Mouse (Mus musculus) ovary, postnatal 10 days (tissue): Measurements from ENCODE around the gene Myo1e.

ENCODE experiments used
- DNase-seq: peaks from one replicate; pipeline ENCODE4 v3.0.0; 2022; ENCODE audit warnings: low spot score

Myo1e gene

DNA sequence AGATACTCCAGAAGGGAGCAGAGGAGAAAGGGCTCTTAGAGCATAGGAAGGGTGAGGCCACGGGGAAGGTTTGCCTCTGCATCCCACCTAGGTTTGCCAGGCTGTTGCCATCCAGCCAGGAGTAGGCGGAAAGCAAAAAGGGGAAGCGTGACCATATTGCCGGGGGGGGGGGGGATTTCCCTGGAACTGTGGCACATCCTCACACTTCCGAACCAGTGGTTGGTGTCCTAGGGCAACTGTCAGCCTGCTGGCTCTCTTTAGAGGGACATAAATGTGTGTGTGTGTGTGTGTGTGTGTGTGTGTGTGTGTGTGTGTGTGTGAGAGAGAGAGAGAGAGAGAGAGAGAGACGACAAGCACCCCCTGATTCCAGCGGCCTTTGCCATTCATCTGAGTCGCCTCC, 75.0 kb downstream of the Myo1e start:
- no peak for DNase-seq

DNA sequence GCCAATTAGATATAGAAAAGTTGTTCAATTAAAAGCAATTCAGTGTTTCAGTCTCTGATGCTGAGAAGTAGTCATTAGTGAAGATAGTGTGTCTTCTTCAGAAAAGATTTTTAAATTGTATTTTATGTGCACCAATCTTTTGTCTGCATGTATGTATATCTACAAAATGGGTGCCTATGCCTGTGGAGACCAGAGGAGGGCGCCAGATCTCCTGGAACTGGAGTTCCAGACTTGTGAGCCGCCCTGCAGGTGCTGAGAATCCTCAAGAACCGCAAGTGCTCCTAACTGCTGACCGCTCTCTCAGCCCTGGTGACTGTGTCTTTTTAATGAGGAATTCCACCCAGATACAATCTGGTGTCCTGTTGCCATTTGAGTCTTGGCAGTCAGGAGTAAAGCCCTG, 76.0 kb downstream of the Myo1e start:
- no peak for DNase-seq

GRCm38 (mm10) chr9:70284584-70285140, 77.5 kb downstream of the Myo1e start:
- no peak for DNase-seq

DNA sequence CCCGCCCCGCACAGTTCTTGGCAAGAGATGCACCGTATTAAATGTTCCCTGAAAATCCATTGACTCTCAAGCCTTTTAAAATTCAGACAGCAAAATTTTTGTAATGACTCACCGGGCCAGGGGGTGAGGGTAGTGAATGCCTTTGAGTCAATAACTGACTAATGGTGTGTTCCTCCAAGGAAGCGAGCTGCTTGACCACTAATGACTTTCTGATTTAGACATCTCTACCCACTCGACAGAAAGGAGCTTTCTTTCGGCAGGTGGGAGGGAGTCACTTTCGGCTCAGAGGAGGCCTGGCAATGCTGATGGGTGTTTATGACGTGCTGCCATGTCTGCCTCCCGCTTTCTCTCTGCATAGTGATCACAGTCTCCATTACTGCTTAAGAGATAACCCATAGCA, 83.6 kb downstream of the Myo1e start:
- no peak for DNase-seq

- no peak for DNase-seq
These were observed 89.8 kb downstream of the Myo1e start for GRCm38 (mm10) chr9:70296916-70297315.

DNA sequence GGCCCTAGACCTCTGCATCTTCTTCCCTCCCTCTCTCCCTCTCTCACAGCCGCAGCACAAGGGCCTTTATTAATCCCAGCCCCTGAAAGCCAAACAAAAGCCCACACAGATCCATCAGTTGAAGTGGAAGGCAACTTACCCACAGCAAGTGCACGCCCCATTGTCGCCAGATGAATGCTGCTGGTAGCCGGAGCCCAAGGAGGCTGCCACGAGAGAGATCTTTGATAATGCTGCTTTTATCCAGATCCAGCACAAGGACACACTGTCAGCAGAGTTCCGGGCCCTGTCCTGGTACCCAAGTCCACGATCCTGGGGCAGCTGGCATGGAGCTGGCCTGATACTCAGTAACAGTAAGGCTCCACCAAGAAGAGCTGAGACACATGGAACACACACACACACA, 91.1 kb downstream of the Myo1e start:
- no peak for DNase-seq

DNA sequence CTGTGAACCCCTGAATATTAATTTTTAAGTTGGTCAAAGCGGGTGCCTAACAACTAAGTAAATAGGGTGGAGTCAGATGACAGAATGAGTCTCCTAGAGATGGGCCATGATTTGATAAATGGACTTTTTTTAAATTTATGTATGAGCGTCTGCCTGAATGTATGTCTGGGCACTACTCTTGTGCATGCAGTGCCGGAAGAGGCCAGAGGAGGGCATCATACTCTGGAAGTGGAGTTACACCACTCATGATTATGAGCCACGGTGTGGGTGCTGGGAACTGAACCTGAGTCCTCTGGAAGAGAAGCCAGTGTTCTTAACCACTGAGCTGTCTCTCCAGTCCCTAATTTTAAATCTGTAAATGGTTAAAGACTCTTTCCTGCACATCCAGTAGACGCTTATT, 93.6 kb downstream of the Myo1e start:
- DNase-seq: no peak

DNA sequence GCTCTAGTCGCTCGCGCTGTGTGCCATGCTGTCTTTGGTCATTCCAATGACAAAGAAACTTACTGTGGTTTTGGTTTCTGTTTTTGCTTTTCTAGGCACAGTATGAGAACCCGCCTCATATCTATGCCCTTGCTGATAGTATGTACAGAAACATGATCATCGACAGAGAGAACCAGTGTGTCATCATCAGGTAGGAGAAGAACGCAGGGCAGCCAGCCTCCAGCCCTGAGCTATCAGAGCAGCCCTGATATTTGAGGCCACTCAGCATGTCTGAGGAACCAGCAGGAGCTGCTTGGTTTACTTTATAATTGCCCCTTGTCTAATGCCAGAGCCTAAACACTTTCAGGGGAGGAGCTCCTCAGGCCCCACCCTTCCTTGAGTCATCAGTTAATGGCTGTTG, 94.4 kb downstream of the Myo1e start:
- no peak for DNase-seq

GRCm38 (mm10) chr9:70304901-70305300, 97.8 kb downstream of the Myo1e start:
- no peak for DNase-seq

GRCm38 (mm10) chr9:70310046-70310445, 102.9 kb downstream of the Myo1e start:
- DNase-seq: no peak

DNA sequence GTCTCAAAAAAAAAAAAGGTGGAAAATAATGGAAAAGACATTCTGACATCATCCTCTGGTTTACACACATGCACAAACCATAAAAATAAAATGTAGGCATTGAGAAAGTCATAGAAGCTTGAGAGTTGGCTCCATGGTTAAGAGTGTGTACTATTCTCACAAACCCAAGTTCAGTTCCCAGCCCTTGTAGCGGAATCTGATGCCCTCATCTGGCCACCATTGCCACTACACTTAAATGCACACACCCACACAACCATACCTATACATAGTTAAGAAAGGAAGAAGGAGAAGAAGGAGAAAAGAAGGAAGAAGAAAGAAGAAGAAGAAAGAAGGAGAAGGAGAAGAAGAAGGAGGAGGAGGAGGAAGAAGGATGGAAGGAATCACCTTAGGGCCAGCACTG, 106.9 kb downstream of the Myo1e start:
- DNase-seq: no peak

- DNase-seq: no peak
These were observed 108.0 kb downstream of the Myo1e start for GRCm38 (mm10) chr9:70315130-70315529.

- DNase-seq: no peak
These were observed 111.5 kb downstream of the Myo1e start for GRCm38 (mm10) chr9:70318601-70319000.

- DNase-seq: no peak
These were observed 117.2 kb downstream of the Myo1e start for GRCm38 (mm10) chr9:70324336-70324735.

DNA sequence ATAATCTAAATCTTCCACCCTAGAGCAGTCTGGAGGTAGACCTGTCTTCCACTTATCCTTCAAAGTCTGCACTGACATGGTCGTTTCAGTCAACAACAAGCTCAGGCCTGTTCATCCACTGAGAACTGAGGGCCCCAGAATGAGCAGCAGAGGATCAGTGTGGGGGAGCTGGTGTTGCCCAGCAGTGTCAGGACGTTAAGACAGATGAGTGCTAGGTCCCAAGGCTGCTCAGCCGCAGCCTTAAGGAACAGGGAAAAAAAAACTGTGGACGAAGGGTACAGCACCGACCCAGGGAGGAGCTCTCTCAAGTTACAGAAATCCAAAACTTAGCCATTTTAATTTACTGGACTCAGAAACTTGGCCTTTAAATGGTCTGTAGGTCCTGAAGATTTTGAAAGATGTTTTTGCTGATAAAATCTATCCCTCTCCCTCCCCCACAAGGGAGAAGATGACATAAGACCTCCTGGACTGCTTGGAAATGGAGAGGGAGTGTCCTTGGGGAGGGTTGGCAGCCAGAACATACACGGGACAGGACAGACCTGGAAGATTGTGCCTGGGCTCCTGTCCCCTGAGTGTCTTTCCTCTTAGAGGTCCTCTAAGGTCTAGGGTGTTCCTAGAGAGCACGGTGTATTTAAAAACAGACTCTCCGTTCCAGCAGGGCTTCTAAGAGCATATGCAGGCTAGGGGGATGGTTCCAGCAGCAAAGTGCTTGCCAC, 118.9 kb downstream of the Myo1e start:
- no peak for DNase-seq

- no peak for DNase-seq
These were observed 121.2 kb downstream of the Myo1e start for GRCm38 (mm10) chr9:70328193-70328841.

GRCm38 (mm10) chr9:70331727-70332335, 124.7 kb downstream of the Myo1e start:
- peak; percentile 21 for DNase-seq

- DNase-seq: no peak
These were observed 131.2 kb downstream of the Myo1e start for GRCm38 (mm10) chr9:70338391-70338790.

DNA sequence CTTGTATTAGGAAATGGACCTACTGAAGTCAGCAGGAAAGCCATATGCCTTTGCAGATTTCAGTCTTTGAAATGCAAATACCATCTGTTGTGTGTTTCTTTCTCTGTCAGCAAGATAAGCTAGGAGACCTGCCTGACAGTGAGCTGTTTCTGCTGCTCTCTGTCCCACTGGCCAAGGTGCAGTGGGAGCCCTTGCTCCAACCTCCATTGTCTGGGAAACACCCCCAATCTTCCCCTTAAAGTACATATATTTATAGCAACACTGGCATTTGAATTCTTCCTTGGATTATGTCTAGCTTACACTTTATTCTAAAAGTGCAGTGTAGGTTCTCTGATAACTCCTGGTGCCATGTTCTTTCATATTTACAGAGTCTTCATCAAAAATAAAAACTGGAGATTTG, 131.7 kb downstream of the Myo1e start:
- DNase-seq: no peak

DNA sequence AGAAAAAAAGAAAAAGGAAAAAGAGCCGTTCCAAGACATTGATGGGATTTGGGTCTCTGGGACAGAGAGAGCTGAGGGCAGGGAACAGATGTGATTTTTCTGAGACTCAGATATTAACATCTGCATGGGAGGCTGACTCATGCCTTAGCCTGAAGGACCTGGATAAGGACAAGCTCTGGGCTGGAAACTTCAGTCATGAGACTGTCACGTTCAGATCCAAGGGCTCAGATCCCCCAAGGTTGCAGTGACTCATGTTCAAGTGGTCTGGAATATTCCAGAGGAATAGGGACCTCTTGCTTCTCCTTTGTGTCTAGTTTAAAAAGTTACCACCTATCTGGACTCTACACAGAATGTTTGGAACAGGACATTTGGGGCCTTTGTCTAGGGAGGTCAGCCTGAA, 142.1 kb downstream of the Myo1e start:
- no peak for DNase-seq

DNA sequence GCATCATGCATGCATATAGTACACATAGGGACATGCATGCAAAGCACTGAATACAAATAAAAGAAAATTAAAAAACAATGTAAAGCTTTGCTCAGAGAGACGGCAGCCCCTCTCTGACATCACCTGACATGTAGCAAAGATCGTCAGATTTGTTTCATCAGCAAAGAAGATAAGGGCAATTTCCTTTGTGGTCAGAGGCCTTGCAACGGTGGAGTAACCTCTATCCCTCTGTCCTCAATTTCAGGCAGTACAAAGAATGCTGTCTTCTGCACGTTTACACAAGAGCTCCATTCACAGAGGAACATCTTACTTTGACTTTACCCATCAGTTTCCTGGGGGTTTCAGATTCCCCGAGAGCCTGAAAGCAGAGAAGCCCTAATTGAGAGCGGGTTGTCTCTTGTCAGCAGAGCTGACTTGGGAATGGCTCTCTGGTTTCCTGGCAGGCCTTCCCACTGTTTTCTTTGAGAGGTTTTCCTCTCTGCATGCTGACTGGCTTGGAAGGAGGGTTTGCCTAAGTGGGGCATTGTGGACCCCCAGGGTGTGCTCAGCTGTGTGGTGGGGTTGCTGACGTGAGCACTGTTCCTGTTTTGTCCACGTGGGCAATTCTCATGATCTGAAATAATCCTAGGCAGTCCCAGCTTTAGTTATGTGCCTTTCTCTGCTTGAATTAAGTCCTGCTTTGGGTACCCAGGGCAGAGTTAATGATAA, 144.6 kb downstream of the Myo1e start:
- no peak for DNase-seq

DNA sequence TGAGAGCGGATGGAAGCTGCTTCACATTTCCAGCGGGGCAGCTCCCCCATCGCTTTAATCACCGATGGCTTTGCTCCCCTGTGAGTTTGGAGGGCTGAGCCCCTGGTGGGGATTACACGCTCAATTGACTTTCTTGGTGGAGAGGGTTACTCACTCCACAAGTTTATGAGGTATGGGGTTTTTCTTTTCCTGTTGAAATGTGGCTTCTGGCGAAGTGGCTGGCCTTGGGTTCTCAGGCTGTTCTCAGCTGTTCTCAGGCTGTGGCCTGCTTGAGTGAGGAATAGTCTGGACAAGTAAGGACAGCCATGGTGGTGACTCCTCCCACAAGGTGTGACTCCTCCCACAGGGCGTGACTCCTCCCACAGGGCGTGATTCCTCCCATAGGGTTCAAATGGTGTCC, 149.1 kb downstream of the Myo1e start:
- no peak for DNase-seq
